8 mouse cellular contexts compared by ENCODE assay signal in genomic region chr10:94688420-94689175, GRCm38 (mm10). TPM values are rescaled to one million over a fixed set of nuclear protein-coding genes. Genes with fewer than 3 reads are reported as not detected.
DNase-seq lines count a peak whose midpoint lies in the region; ATAC-seq and TF ChIP-seq lines count a peak whose summit lies in the region.

TSS of gene Cep83 (plus strand) at chr10:94688654.

- H3K9me3 ChIP-seq in lung, embryonic 15.5 days: no peaks in the 10 kb centered on the region

- no peak for TF ChIP-seq CTCF in olfactory bulb, adult 2 months (IDR thresholded peaks at IDR 0.05; ENCODE audit: insufficient read depth, low read depth, low read length)

- ATAC-seq in hematopoietic stem cell, adult 5-6 weeks (replicated peaks in 1 of 2; ENCODE audit: insufficient read depth in 1 of 2, low FRiP score in 2 of 2, low TSS enrichment in 1 of 2, low read depth in 1 of 2, poor library complexity in 2 of 2, severe bottlenecking in 2 of 2): peak; percentile 74 to 84
- peak; percentile 98 for ATAC-seq in lung, embryonic 15.5 days (ENCODE audit: borderline replicate concordance, extremely low read depth, low FRiP score, low TSS enrichment)

- peak within 1 kb of the TSS; percentile 95 for H3K27ac ChIP-seq in lung, embryonic 15.5 days
- H3K27ac ChIP-seq in olfactory bulb, adult 2 months (ENCODE audit: insufficient read depth, low read depth, low read length): peak within 1 kb of the TSS; percentile 48

- peak; percentile 90 for TF ChIP-seq POLR2A in olfactory bulb, adult 2 months (IDR thresholded peaks at IDR 0.05; ENCODE audit: insufficient read depth, low read depth, low read length)

- H3K4me2 ChIP-seq in lung, embryonic 15.5 days: peak within 1 kb of the TSS; percentile 81

- DNase-seq in MN1 (ENCODE audit: low spot score): peak; percentile 96
- DNase-seq in cerebellum, adult 8-10 months: peak; percentile 93
- peak; percentile 83 for DNase-seq in forelimb bud, embryonic 11.5 days (ENCODE audit: low read depth, low spot score)
- peak; percentile 69 for DNase-seq in layer of hippocampus, adult 9-10 months (ENCODE audit: low spot score)
- peak; percentile 83 to 87 for DNase-seq in thymus, adult 18-20 months

- H3K4me1 ChIP-seq in lung, embryonic 15.5 days: peaks cover 8% of the 10 kb centered on the region
- H3K4me1 ChIP-seq in olfactory bulb, adult 2 months (ENCODE audit: control insufficient read depth, insufficient read depth, low read length): no peaks in the 10 kb centered on the region; the same call in 1 of the 2 replicates

- H3K9ac ChIP-seq in lung, embryonic 15.5 days: peak within 1 kb of the TSS; percentile 93

- 0 out of 2 replicates have a peak, but pooled peaks cover 5% of the 10 kb centered on the region for H3K36me3 ChIP-seq in lung, embryonic 15.5 days

- H3K4me3 ChIP-seq in lung, embryonic 15.5 days: peak within 1 kb of the TSS; percentile 97
- H3K4me3 ChIP-seq in olfactory bulb, adult 2 months (ENCODE audit: insufficient read depth, low read depth, low read length): peak within 1 kb of the TSS; percentile 82

- WGBS in lung, embryonic 15.5 days: 0% methylated on average over 86 of the region's 86 CpGs
- under 1% methylated on average over 86 of the region's 86 CpGs for WGBS in olfactory bulb, adult 2 months

- no peaks in the 10 kb centered on the region for H3K27me3 ChIP-seq in lung, embryonic 15.5 days

RNA-seq across cellular contexts. Expression of gene Cep83, which starts in this region (rescaled TPM):
- total RNA-seq in hematopoietic stem cell, adult 5-6 weeks (2017): 94.7 and 97.2 TPM in 2 replicates
- polyA plus RNA-seq in lung, embryonic 15.5 days (2015; fragmentation: Nextera tagmentation; extraction: Ambion mirVana): 21.6 and 21.9 TPM in 2 replicates
- polyA plus RNA-seq in olfactory bulb, adult 2 months (2012; ENCODE audit: insufficient read depth, insufficient read length, low replicate concordance, missing spikeins): not detected in 2 replicates

Comparison
In these comparisons a context has a peak if more than half of its experiments do, and no peak if none do; other contexts are left out.
1. Peak in every context shown above with its lines: DNase-seq, ATAC-seq, H3K4me3 ChIP-seq and H3K27ac ChIP-seq.